Mouse (Mus musculus): ENCODE results near the gene Wdr38.
"Not testable (repeated sequence)": the region's sequence is repeated elsewhere in the genome, so short reads cannot be mapped to it uniquely, and the experiment has no call there.

Gene Wdr38

GRCm38 (mm10) chr2:38992452-38992851 is 4.8 kb upstream of the Wdr38 start:
- DNase-seq (ENCODE audit: low read depth, low spot score), result no peak

GRCm38 (mm10) chr2:38999381-38999780 is 2.1 kb downstream of the Wdr38 start:
- no peak for DNase-seq (ENCODE audit: low read depth, low spot score)

- peak; percentile 64 for DNase-seq (ENCODE audit: low read depth, low spot score)
Measured at GRCm38 (mm10) chr2:38999910-39000586, 2.8 kb downstream of the Wdr38 start.

- DNase-seq (ENCODE audit: low read depth, low spot score), result peak; percentile 44
Measured at GRCm38 (mm10) chr2:39000587-39000919, 3.3 kb downstream of the Wdr38 start.

- peak; percentile 30 for DNase-seq (ENCODE audit: low read depth, low spot score)
Measured at GRCm38 (mm10) chr2:39001866-39002265, 4.6 kb downstream of the Wdr38 start.

GRCm38 (mm10) chr2:39003106-39003505 is 5.8 kb downstream of the Wdr38 start:
- peak; percentile 26 for DNase-seq (ENCODE audit: low read depth, low spot score)

GRCm38 (mm10) chr2:39003512-39003911 is 6.2 kb downstream of the Wdr38 start:
- DNase-seq (ENCODE audit: low read depth, low spot score), result peak; percentile 25

GRCm38 (mm10) chr2:39004372-39004771 is 7.1 kb downstream of the Wdr38 start:
- DNase-seq (ENCODE audit: low read depth, low spot score), result peak; percentile 40

GRCm38 (mm10) chr2:39004880-39005435 is 7.7 kb downstream of the Wdr38 start, which contains the start of gene Arpc5l:
Gene Arpc5l, plus strand, starts transcription at chr2:39005348.
- DNase-seq (ENCODE audit: low read depth, low spot score), result peak; percentile 97

GRCm38 (mm10) chr2:39005574-39006079 is 8.4 kb downstream of the Wdr38 start, which contains the start of gene Rpl35:
Gene Rpl35, minus strand, starts transcription at chr2:39005624.
- peak; percentile 73 for DNase-seq (ENCODE audit: low read depth, low spot score)

- peak; percentile 36 for DNase-seq (ENCODE audit: low read depth, low spot score)
Measured at GRCm38 (mm10) chr2:39006149-39006730, 9.0 kb downstream of the Wdr38 start.

- DNase-seq (ENCODE audit: low read depth, low spot score), result peak; percentile 97
Measured at GRCm38 (mm10) chr2:39007865-39008264, 10.6 kb downstream of the Wdr38 start.

GRCm38 (mm10) chr2:39008350-39008851 is 11.1 kb downstream of the Wdr38 start:
- DNase-seq (ENCODE audit: low read depth, low spot score), result peak; percentile 44

- no peak for DNase-seq (ENCODE audit: low read depth, low spot score)
Measured at GRCm38 (mm10) chr2:39008954-39009365, 11.7 kb downstream of the Wdr38 start.

- not testable (repeated sequence) for DNase-seq (ENCODE audit: low read depth, low spot score)
Measured at GRCm38 (mm10) chr2:39010144-39010543, 12.9 kb downstream of the Wdr38 start.

GRCm38 (mm10) chr2:39011264-39011663 is 14.0 kb downstream of the Wdr38 start:
- no peak for DNase-seq (ENCODE audit: low read depth, low spot score)

- DNase-seq (ENCODE audit: low read depth, low spot score), result no peak
Measured at GRCm38 (mm10) chr2:39011971-39012370, 14.7 kb downstream of the Wdr38 start.

GRCm38 (mm10) chr2:39012768-39013279 is 15.5 kb downstream of the Wdr38 start:
- DNase-seq (ENCODE audit: low read depth, low spot score), result no peak

- no peak for DNase-seq (ENCODE audit: low read depth, low spot score)
Measured at GRCm38 (mm10) chr2:39016581-39016980, 19.3 kb downstream of the Wdr38 start.

GRCm38 (mm10) chr2:39020004-39020403 is 22.7 kb downstream of the Wdr38 start:
- DNase-seq (ENCODE audit: low read depth, low spot score), result no peak

- no peak for DNase-seq (ENCODE audit: low read depth, low spot score)
Measured at GRCm38 (mm10) chr2:39031611-39032010, 34.3 kb downstream of the Wdr38 start.

- DNase-seq (ENCODE audit: low read depth, low spot score), result no peak
Measured at GRCm38 (mm10) chr2:39040215-39040614, 42.9 kb downstream of the Wdr38 start.

All from ZHBTc4 (cell line).